Mouse (Mus musculus): ENCODE data around the gene Tas2r130. TPM values are rescaled to one million over a fixed set of nuclear protein-coding genes. Genes with fewer than 3 reads are reported as not detected.

Tas2r130 gene
- not detected for polyA plus RNA-seq (2015; fragmentation: Illumina TruSeq; extraction: RNeasy Lipid Tissue Mini Kit (QIAGEN cat#74804); ENCODE audit: low read depth, low replicate concordance)

GRCm38 (mm10) chr6:131630812-131631211 lies at the start of gene Tas2r130:
Tas2r130 (minus strand) TSS chr6:131630912.

DNA sequence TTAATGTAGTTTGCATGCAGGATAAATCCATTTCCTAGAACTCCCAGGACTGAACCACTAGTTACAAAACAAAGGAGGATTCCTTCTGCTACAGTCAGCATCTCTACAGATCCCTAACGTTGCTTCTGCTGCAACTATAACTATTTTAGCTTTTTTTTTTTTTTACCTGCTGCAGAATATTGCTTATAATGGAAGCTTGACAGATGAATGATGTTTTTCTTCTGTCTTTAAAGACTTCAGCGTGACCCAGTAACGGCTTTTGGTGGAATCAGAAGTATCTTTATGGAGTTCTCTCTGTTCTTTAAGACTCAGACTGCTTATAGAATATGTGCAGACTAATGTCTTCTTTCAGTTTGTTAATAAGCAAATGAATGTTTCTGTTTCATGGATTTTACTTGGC lies 48.1 kb upstream of the Tas2r130 start, which contains the start of gene Tas2r106:
TSS of gene Tas2r106 (minus strand) at position 101 of the 400 bp plus-strand sequence.

GRCm38 (mm10) chr6:131660049-131660448 lies 29.3 kb upstream of the Tas2r130 start, which contains the start of gene Tas2r107:
Tas2r107 (minus strand) TSS chr6:131660149.

Other genes with a start within 250 kb of the Tas2r130 start
- gene Ybx3, start 242.4 kb downstream of the Tas2r130 start, polyA plus RNA-seq (2015; fragmentation: Illumina TruSeq; extraction: RNeasy Lipid Tissue Mini Kit (QIAGEN cat#74804); ENCODE audit: low read depth, low replicate concordance) = 33.9 TPM
- not detected for gene 5430401F13Rik, start 144.5 kb downstream of the Tas2r130 start, polyA plus RNA-seq (2015; fragmentation: Illumina TruSeq; extraction: RNeasy Lipid Tissue Mini Kit (QIAGEN cat#74804); ENCODE audit: low read depth, low replicate concordance)
- gene Gm6619, start 144.5 kb downstream of the Tas2r130 start, polyA plus RNA-seq (2015; fragmentation: Illumina TruSeq; extraction: RNeasy Lipid Tissue Mini Kit (QIAGEN cat#74804); ENCODE audit: low read depth, low replicate concordance) = not detected
- not detected for gene Tas2r107, start 29.2 kb upstream of the Tas2r130 start, polyA plus RNA-seq (2015; fragmentation: Illumina TruSeq; extraction: RNeasy Lipid Tissue Mini Kit (QIAGEN cat#74804); ENCODE audit: low read depth, low replicate concordance)
- not detected for gene Tas2r106, start 48.0 kb upstream of the Tas2r130 start, polyA plus RNA-seq (2015; fragmentation: Illumina TruSeq; extraction: RNeasy Lipid Tissue Mini Kit (QIAGEN cat#74804); ENCODE audit: low read depth, low replicate concordance)
- gene Tas2r104, start 54.8 kb upstream of the Tas2r130 start, polyA plus RNA-seq (2015; fragmentation: Illumina TruSeq; extraction: RNeasy Lipid Tissue Mini Kit (QIAGEN cat#74804); ENCODE audit: low read depth, low replicate concordance) = not detected
- not detected for gene Tas2r105, start 56.6 kb upstream of the Tas2r130 start, polyA plus RNA-seq (2015; fragmentation: Illumina TruSeq; extraction: RNeasy Lipid Tissue Mini Kit (QIAGEN cat#74804); ENCODE audit: low read depth, low replicate concordance)
- not detected for gene Tas2r114, start 59.2 kb upstream of the Tas2r130 start, polyA plus RNA-seq (2015; fragmentation: Illumina TruSeq; extraction: RNeasy Lipid Tissue Mini Kit (QIAGEN cat#74804); ENCODE audit: low read depth, low replicate concordance)

All from brain, adult 10 weeks (tissue).